Mouse (Mus musculus) ZHBTc4 (cell line): Measurements from ENCODE around the gene Cxcl9.
A peak's percentile ranks its signal among the peaks of the same experiment; 100 is the strongest.

Experiments used
- DNase-seq: peaks from one replicate; pipeline ENCODE4 v3.0.0-alpha.2; 2011; ENCODE audit warnings: low read depth, low spot score

The Cxcl9 gene

GRCm38 (mm10) chr5:92278942-92279537 is 48.8 kb downstream of the Cxcl9 start:
- no peak for DNase-seq

GRCm38 (mm10) chr5:92277437-92278394 is 50.2 kb downstream of the Cxcl9 start, which contains the start of gene Naaa:
Naaa (minus strand) TSS chr5:92278170.
- DNase-seq, result peak; percentile 91
